Mouse (Mus musculus): ENCODE measurements around the gene Trim54.

The Trim54 gene

GRCm38 (mm10) chr5:31116354-31116753 lies at the start of gene Trim54:
Trim54 (plus strand) TSS chr5:31116712.
- no peak for DNase-seq

DNA sequence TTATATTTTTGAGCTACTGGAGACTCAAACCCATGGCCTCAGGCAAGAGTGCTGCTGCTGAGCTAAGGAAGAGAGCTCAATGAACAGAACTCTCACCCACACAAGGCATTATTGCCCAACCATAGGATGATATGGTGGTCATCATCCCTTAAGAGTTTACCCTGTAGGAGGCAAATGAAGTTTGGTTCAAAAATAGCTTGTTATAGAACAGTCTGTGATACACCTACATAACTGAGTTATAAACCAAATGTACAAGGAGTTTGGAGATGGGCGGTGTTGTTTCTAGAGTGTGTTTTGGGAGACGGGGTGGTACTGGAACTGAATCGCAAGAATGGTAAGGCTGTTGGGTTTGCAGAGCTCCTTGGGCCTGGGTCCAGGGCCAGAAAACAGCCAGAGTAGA lies 46.7 kb upstream of the Trim54 start:
- DNase-seq: no peak

- DNase-seq: no peak
Measured at GRCm38 (mm10) chr5:31071059-31071458, 45.5 kb upstream of the Trim54 start.

GRCm38 (mm10) chr5:31071821-31072220 lies 44.7 kb upstream of the Trim54 start:
- DNase-seq: no peak

GRCm38 (mm10) chr5:31073176-31073575 lies 43.3 kb upstream of the Trim54 start:
- no peak for DNase-seq

DNA sequence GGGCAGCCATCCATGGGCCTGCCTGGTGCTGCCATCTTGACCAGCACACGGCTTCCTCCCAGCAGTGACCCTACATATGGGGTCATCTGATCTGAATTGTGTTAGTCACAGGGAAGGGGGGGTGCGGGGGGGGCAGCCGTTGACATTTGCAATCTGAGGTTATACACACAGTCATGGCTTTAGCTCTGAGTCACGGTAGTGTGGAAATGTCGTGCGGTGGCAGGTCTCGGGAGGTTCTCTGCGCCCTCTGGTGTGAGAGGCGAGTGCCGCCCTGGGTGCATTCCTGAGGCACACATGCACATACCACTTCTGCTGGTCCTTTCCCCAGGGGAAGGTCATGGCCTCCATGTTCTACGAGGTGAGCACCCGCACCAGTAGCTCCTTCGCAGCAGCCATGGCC lies 40.2 kb upstream of the Trim54 start:
- DNase-seq: no peak

GRCm38 (mm10) chr5:31080059-31080794 lies 36.3 kb upstream of the Trim54 start:
- peak; percentile 74 for DNase-seq

DNA sequence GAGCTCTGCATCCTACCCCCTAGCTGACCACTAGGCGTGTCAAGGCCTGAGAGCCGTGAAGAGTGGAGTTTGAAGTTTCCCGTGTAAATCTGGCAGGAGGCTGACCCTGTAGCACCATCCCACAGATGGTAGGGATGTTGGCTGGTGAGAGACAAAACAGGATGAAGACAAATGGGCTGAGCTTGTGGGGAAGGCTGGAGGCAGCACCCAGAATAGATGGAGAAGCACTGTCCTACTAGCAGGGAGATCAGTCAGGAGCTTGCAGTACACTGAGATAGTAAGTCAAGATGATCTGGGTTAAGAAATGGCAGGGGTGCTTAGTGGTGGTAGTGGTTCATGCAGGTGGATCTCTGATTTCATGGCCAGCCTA lies 35.7 kb upstream of the Trim54 start:
- DNase-seq: no peak

DNA sequence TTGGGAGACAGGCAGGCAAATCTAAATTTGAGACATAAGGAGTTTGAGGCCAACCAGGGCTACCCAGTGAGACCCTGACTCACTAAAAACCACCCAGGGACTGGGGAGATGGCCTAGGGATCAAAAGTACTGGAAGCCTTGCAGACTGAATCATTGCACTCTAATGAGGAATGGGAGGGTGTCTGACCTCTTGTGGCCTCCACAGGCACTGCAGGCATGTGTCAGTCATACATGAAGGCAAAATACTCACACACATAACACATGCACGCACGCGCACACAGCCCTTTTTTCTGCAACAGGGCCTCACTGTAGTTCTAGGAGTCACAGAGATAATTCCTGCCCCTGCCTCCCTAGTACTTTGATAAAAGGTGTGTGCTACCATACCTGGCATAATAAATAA lies 35.1 kb upstream of the Trim54 start:
- DNase-seq: no peak

DNA sequence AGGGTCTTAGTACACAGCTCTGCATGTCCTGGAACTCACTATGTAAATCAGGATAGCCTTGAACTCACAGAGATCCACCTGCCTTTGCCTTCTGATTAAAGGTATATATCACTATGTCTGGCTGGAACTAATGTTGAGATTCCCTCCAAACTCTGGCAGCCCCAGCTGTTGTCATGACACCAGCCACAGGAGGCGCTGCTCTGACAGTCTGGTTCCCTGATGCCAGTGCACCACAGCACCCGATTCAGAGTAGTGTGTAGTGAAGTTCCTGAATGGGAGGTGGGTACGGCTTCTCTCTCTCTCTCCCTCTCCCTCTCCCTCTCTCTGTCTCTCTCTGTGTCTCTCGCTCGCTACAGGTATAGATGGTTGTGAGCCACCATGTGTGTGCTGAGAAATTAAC lies 34.2 kb upstream of the Trim54 start:
- DNase-seq: peak; percentile 48

- DNase-seq: no peak
Measured at GRCm38 (mm10) chr5:31082935-31083625, 33.4 kb upstream of the Trim54 start.

- DNase-seq: no peak
Measured at GRCm38 (mm10) chr5:31083949-31084348, 32.6 kb upstream of the Trim54 start.

DNA sequence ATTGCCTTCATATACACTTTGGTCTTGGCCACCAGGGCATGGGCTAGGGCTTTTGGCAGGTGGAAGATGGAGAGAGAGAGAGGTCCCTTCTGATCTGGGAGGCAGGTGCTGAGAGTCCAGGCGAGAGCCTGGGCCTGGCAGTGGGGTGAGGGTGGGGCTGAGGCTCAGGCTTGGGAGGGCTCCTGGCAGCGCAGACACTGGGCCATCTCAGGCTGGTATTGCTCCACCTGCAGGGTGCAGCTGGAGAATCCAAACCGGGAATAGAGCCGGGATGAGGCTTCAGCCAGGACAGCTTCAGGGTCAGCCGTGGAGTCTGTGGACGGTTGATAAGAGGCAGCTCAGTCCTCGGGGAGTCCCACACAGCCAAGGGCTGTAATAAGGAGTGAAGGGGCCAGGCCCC lies 29.9 kb upstream of the Trim54 start:
- no peak for DNase-seq

DNA sequence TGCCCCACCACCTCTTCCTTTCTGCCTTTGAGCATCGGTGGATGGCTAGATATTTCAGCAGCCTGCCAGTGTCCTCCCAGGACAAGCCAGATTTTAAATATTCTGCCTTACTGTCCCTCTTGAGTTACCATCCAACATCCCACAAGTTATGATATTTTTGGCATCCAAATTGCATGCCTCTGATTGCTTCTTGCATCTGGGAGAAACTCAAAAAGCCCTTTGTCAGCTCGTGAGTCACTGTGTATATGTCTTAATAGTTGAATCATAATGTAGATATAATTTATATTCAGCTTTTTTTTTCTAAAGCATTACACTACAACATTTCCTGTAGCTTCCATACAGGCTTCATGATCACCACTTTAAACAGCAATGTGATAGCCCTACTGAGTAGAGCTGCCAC lies 29.4 kb upstream of the Trim54 start:
- no peak for DNase-seq

- peak; percentile 57 for DNase-seq
Measured at GRCm38 (mm10) chr5:31092231-31092975, 24.1 kb upstream of the Trim54 start.

- DNase-seq: peak; percentile 72
Measured at GRCm38 (mm10) chr5:31093151-31094041, 23.1 kb upstream of the Trim54 start.

DNA sequence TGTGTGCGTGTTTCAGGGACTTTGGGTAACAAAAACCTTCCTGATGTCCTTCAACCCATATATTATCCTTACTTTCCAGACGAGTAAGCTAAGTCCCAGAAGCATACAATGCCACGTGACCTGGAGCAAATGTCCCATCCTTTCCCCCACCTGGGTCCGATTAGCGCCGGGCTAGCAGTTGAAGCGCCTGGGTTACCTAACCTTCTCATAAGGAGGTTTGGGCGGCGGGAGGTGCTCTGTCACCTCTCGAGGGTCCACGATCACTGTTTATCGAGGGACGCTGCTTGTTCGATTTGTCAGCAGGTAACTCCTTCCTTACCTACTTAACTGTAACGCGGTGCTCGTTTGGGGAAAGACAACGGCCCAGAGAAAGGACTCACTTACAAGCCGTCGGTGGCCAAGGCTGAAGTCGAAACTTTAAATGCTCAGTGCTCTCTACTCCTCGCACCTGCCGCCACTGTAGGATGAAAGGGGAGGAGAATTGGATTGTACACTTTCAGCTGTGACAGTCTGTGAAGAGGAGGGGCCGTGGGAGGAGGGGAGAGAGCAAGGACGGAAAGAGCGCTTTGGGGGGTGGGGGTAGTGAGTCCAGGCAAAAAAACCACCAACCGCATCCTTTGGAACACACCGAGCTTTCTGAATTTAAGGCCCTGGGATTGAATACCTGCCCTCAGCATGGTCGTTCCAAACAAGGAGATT lies 22.3 kb upstream of the Trim54 start:
- no peak for DNase-seq

DNA sequence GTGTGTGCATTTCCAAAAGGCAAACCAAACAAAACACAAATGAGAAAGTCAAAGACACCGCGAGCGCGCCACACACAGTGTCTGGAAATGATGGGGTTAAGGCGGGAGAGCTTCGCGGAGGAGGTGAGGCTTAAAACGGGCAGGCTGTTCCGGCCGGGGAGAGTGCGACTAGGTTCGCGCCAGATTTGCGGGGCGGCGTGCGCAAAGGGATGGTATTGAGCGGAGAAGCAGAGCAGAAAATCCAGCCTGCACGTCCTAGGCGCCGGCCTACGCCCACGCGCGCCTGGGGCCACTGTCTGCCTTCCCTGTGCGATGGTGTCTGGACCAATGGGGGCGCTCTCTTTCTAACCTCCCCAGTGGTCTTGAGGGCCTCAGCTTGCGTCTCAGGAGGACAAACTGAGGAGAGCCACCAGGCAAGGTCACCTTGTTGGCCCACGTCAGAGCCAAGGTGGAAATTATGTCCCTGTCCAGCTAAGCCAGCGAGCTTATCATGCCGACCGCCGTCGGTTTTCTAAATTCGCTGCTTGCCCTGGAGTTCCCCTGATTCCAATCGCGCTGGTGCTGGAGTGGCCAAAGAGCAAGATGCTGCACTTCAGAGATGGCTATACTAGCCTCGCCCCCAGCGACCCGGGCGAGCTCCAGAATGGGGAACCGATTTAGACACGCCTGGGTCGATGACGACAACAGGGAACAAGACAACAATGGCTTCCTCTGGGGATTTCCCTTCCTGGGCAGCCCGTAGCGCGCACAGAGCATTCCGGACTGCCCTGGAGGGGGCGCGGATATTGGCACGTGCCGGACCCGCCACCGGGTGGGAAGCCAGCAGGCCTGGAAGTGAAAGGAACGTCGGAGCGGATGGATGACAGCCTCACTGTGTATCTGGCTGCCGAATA lies 21.5 kb upstream of the Trim54 start:
- peak; percentile 48 for DNase-seq

DNA sequence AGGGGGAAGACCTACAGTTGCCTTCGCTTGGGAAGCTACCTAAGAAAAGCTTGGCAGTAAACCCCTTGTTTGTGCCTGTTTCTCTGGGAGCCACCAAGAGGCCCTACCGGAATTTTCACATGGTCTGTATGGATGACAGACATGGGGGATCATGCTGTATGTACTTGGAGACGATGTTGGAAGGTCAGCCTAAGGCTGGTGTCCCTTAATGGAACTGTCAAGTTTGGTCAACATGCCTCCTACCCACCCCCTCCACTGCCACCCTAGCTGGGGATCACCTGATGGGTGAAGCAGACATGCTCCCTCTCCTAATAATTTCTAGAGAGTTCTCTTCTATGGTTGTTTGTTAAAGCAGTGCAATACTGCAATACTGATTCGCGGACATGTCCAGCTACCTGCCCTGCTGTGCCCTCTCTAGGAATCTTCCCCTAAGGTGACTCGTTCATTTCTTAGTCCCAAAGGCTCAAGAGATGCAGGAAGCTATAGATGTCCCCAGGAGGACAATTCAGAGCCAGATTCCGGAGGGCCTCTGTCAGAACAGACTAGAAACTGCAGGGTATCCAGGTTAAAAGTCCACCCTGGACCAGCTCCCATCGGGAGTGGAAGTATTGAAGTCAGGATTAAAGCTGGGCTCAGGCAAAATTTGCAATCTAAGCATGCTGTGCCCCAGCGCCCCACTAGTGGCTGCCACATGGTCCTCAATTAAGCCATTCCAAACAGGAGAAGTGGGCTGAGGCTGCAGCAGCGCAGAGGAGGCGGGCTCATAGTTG lies 20.6 kb upstream of the Trim54 start:
- DNase-seq: no peak

DNA sequence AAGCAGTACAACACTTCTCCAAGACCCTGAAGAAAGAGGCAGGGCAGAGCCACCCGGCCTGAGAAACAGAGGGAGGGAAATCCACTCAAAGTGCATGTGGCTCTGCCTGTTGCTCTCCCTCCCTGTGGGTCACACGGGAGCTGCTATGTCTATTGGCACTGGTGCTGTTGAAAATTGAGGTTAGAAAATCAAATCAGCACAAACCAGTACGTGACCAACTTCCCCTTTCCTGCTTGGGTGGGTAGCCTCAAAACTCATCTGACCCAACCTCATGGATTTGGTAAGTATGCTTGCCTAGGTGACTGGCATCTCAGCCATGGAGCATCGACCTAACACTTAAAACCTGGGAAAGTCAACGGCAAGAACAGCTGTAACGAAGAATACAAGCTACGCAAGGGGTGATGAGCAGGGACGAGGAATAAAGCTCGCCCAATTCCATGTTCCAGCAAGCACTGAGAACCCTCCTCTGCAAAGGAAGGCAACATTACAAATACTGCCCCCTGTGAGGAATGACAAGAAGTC lies 10.6 kb upstream of the Trim54 start, which contains the start of gene Dnajc5g:
Dnajc5g (plus strand) TSS at position 472 of the 522 bp plus-strand sequence.
- no peak for DNase-seq
